Mouse (Mus musculus): ENCODE measurements around the gene Ptpre.

DNA sequence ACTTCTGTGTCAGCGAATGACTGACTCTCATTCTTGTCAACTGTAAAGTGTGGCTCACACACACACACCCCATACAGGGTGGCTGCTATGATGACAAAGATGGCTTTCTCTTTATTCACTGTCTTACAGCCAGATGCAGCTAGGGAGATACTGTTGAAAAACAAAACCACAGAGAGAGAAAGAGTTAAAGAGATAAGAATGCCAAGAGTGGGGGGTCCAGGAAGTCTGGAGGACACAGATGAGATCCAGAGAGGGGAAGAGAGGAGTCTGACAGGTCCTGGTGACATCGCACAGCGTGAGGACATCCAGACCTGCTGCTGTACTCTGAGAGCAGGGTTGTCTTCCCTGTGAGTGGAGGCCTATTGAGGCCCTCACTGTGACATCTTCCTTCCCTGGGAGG lies 56.5 kb downstream of the Ptpre start:
- TF ChIP-seq POLR2AphosphoS2 (IDR thresholded peaks at IDR 0.05; ENCODE audit: low read depth, low read length), result no peak
- TF ChIP-seq EP300 (IDR thresholded peaks at IDR 0.05; ENCODE audit: low read length), result no peak
- TF ChIP-seq ZC3H11A (IDR thresholded peaks at IDR 0.05; ENCODE audit: low read depth, low read length), result no peak
